Mouse (Mus musculus) stomach, postnatal 0 days (tissue): ENCODE data around the gene Atp13a2. TPM values are rescaled to one million over a fixed set of nuclear protein-coding genes. Genes with fewer than 3 reads are reported as not detected.

Experiments
- ATAC-seq: fragments of 200-750 bp; cut with Nextera tagmentation; 2 replicates; pipeline ENCODE4 v1.8.0; 2017; ENCODE audit not compliant: low FRiP score, low TSS enrichment
- DNase-seq: peaks from one replicate; pipeline ENCODE4 v3.0.0-alpha.2; 2016; ENCODE audit warnings: low spot score
- H3K27ac ChIP-seq: fragments of 300-500 bp; sonication (generic); replicated peaks from 2 replicates; pipeline ENCODE4 v1.5.1; 2014; ENCODE audit warnings: mild to moderate bottlenecking, control low read depth
- H3K27me3 ChIP-seq: fragments of 300-500 bp; sonication (generic); 2 replicates; pipeline ENCODE4 v1.6.1; 2014; ENCODE audit warnings: low read length; ENCODE audit not compliant: control insufficient read depth, insufficient read depth
- H3K36me3 ChIP-seq: fragments of 300-500 bp; sonication (generic); 2 replicates; pipeline ENCODE4 v1.6.1; 2014; ENCODE audit warnings: low read length, mixed read lengths; ENCODE audit not compliant: control insufficient read depth, insufficient read depth
- H3K4me1 ChIP-seq: fragments of 300-500 bp; sonication (generic); replicated peaks from 2 replicates; pipeline ENCODE4 v1.6.1; 2014; ENCODE audit warnings: antibody characterized with exemption; ENCODE audit not compliant: control insufficient read depth, insufficient read depth
- H3K4me2 ChIP-seq: fragments of 300-500 bp; sonication (generic); replicated peaks from 2 replicates; pipeline ENCODE4 v1.6.1; 2014; ENCODE audit warnings: low read depth, mild to moderate bottlenecking, control low read depth, moderate library complexity
- H3K4me3 ChIP-seq: fragments of 300-500 bp; sonication (generic); 2 replicates; pipeline ENCODE4 v1.5.1; 2014; ENCODE audit warnings: low read depth, low read length, control low read depth
- H3K9ac ChIP-seq: fragments of 300-500 bp; sonication (generic); 2 replicates; pipeline ENCODE4 v1.6.1; 2014; ENCODE audit warnings: mild to moderate bottlenecking, low read length, control low read depth, mixed read lengths
- H3K9me3 ChIP-seq: fragments of 300-500 bp; sonication (generic); 2 replicates; pipeline ENCODE4 v1.6.1; 2016; ENCODE audit warnings: low read length; ENCODE audit not compliant: control insufficient read depth
- CTCF ChIP-seq: IDR thresholded peaks from 2 replicates; pipeline ENCODE4 v1.5.1; 2016; ENCODE audit warnings: antibody characterized with exemption, low read depth, mild to moderate bottlenecking, moderate library complexity
- EP300 ChIP-seq: optimal IDR thresholded peaks from 2 replicates; pipeline ENCODE3; 2016; ENCODE audit warnings: antibody characterized with exemption
- WGBS: fragments of 180-500 bp; shearing (Covaris S2); extraction: QIAGEN DNeasy Blood & Tissue Kit; methylation state at CpG from one replicate; pipeline ENCODE4 v1.1.7; 2014; 5-methylcytosine and 5-hydroxymethylcytosine counted together
- polyA plus RNA-seq: library from polyadenylated mRNA; unstranded; fragments of >200 nt; fragmentation: Nextera tagmentation; extraction: Ambion mirVana; gene quantifications from 2 replicates; pipeline ENCODE4 v1.2.1, GENCODE M21; 2015

Gene Atp13a2
- polyA plus RNA-seq, 1 experiment from 2014 or later = 14.4 TPM

- H3K4me1 ChIP-seq = no peaks in the 10 kb centered on the region
- 80% methylated on average over 10 of the region's 10 CpGs for WGBS
- TF ChIP-seq CTCF = no peak
- TF ChIP-seq EP300 = no peak
- H3K27me3 ChIP-seq = no peaks in the 10 kb centered on the region
- no peak overlapping the region for H3K4me2 ChIP-seq
- no peaks in the 10 kb centered on the region for H3K36me3 ChIP-seq
- no peak for ATAC-seq
- H3K9ac ChIP-seq = no peak overlapping the region
- H3K4me3 ChIP-seq = no peak overlapping the region
- H3K27ac ChIP-seq = no peak overlapping the region
- no peaks in the 10 kb centered on the region for H3K9me3 ChIP-seq
- no peak for DNase-seq
Measured at GRCm38 (mm10) chr4:140959715-140960479, 26.8 kb upstream of the Atp13a2 start.

GRCm38 (mm10) chr4:140960781-140961466 is 25.7 kb upstream of the Atp13a2 start, which contains the start of gene Sdhb:
Sdhb (plus strand) TSS chr4:140961203.
- peak within 1 kb of the TSS; percentile 90 for H3K27ac ChIP-seq
- TF ChIP-seq EP300 (no peak), CTCF (peak; percentile 19; the same call in 1 of the 2 replicates)
- H3K27me3 ChIP-seq = no peaks in the 10 kb centered on the region
- H3K4me3 ChIP-seq = peak within 1 kb of the TSS; percentile 89
- H3K36me3 ChIP-seq = no peaks in the 10 kb centered on the region
- ATAC-seq (peak; percentile 97), DNase-seq (peak; percentile 97)
- H3K4me2 ChIP-seq = peak within 1 kb of the TSS; percentile 91
- peak within 1 kb of the TSS; percentile 93 for H3K9ac ChIP-seq
- WGBS = 1% methylated on average over 37 of the region's 37 CpGs
- no peaks in the 10 kb centered on the region for H3K9me3 ChIP-seq
- no peaks in the 10 kb centered on the region for H3K4me1 ChIP-seq

- Histone ChIP-seq H3K4me2 (peak overlapping the region; percentile 91), H3K27ac (peak overlapping the region; percentile 90), H3K4me1 (no peaks in the 10 kb centered on the region), H3K36me3 (no peaks in the 10 kb centered on the region), H3K9me3 (no peaks in the 10 kb centered on the region), H3K9ac (peak overlapping the region; percentile 93), H3K4me3 (peak overlapping the region; percentile 89), H3K27me3 (no peaks in the 10 kb centered on the region)
- no peak for DNase-seq
- ATAC-seq = peak; percentile 0; the same call in 1 of the 2 replicates
- TF ChIP-seq EP300 (no peak), CTCF (no peak)
- under 1% methylated on average over 38 of the region's 38 CpGs for WGBS
Measured at GRCm38 (mm10) chr4:140961467-140962206, 25.0 kb upstream of the Atp13a2 start.

GRCm38 (mm10) chr4:140962207-140962909 is 24.3 kb upstream of the Atp13a2 start:
- ATAC-seq (no peak), DNase-seq (no peak)
- Histone ChIP-seq H3K4me1 (no peaks in the 10 kb centered on the region), H3K27me3 (no peaks in the 10 kb centered on the region), H3K9ac (peak overlapping the region; percentile 93; the same call in 1 of the 2 replicates), H3K36me3 (no peaks in the 10 kb centered on the region), H3K4me3 (peak overlapping the region; percentile 89), H3K27ac (peak overlapping the region; percentile 90; the same call in 1 of the 2 replicates), H3K9me3 (no peaks in the 10 kb centered on the region), H3K4me2 (peak overlapping the region; percentile 91)
- TF ChIP-seq EP300 = no peak
- TF ChIP-seq CTCF = no peak
- 54% methylated on average over 8 of the region's 8 CpGs for WGBS

- no peak overlapping the region for H3K4me3 ChIP-seq
- no peak overlapping the region for H3K9ac ChIP-seq
Measured at GRCm38 (mm10) chr4:140962950-140963349, 23.7 kb upstream of the Atp13a2 start.

More at GRCm38 (mm10) chr4:140962950-140963349, 23.7 kb upstream of the Atp13a2 start:
- ATAC-seq (peak; percentile 18; the same call in 1 of the 2 replicates), DNase-seq (peak; percentile 81)
- no peaks in the 10 kb centered on the region for H3K27me3 ChIP-seq
- no peaks in the 10 kb centered on the region for H3K4me1 ChIP-seq
- no peaks in the 10 kb centered on the region for H3K9me3 ChIP-seq
- no peaks in the 10 kb centered on the region for H3K36me3 ChIP-seq
- H3K27ac ChIP-seq = peak overlapping the region; percentile 75
- WGBS = 22% methylated on average over 5 of the region's 5 CpGs
- no peak for TF ChIP-seq EP300
- no peak for TF ChIP-seq CTCF
- 0 out of 2 replicates have a peak overlapping the region, but pooled peaks have one; percentile 91 for H3K4me2 ChIP-seq
